Mouse (Mus musculus): ENCODE results near the gene Kif3b. TPM values are rescaled to one million over a fixed set of nuclear protein-coding genes. Genes with fewer than 3 reads are reported as not detected.

Gene Kif3b
- polyA plus RNA-seq, 2 experiments: 1.8 to 2.5 TPM

- no peak overlapping the region for H3K27ac ChIP-seq
- ATAC-seq (ENCODE audit: insufficient read depth): no peak
- peaks cover 0 to 4% of the 10 kb centered on the region in 2 experiments; a peak in 1 of 4 replicates for H3K4me1 ChIP-seq (replicated peaks; ENCODE audit: control insufficient read depth in 2 of 2, insufficient read depth in 2 of 2, low read length in 1 of 2)
- H3K27me3 ChIP-seq (ENCODE audit: control insufficient read depth, insufficient read depth, low read length): no peaks in the 10 kb centered on the region
- no peak overlapping the region for H3K4me3 ChIP-seq (ENCODE audit: insufficient read depth in 1 of 2, low read depth in 2 of 2, low read length in 2 of 2)
- no peaks in the 10 kb centered on the region for H3K9me3 ChIP-seq (ENCODE audit: control insufficient read depth, low read length)
- no peak for DNase-seq (ENCODE audit: low read depth in 3 of 3, low spot score in 3 of 3)
- H3K36me3 ChIP-seq (replicated peaks; ENCODE audit: control insufficient read depth, insufficient read depth, low read depth): no peaks in the 10 kb centered on the region
- H3K4me2 ChIP-seq (ENCODE audit: low read depth): no peak overlapping the region
- 80% methylated on average over 6 of the region's 6 CpGs for WGBS (ENCODE audit: insufficient replicate concordance)
- TF ChIP-seq CTCF (IDR thresholded peaks at IDR 0.05; ENCODE audit: low read depth) (no peak), EP300 (IDR thresholded peaks at IDR 0.05; ENCODE audit: low read depth) (no peak)
- H3K9ac ChIP-seq (replicated peaks): no peak overlapping the region
Measured at GRCm38 (mm10) chr2:153283919-153284318, 7.3 kb upstream of the Kif3b start.

DNA sequence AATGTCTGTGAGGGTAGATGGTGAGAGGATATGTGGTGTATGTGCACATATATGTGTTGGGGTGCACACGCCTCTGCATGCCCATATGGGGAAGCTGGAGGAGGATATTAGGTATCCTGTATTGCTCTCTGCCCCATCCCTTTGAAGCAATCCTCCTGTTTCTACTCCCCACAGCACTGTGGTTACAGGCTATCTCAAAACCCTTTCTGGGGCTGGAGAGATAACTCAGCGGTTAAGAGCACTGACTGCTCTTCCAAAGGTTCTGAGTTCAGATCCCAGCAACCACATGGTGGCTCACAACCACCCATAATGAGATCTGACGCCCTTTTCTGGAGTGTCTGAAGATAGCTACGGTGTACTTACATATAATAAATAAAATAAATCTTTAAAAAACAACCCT lies 4.7 kb upstream of the Kif3b start:
- no peak overlapping the region for H3K9ac ChIP-seq (replicated peaks)
- WGBS (ENCODE audit: insufficient replicate concordance): 31% methylated on average over 4 of the region's 4 CpGs
- TF ChIP-seq CTCF (IDR thresholded peaks at IDR 0.05; ENCODE audit: low read depth) (no peak), EP300 (IDR thresholded peaks at IDR 0.05; ENCODE audit: low read depth) (no peak)
- no peaks in the 10 kb centered on the region for H3K27me3 ChIP-seq (ENCODE audit: control insufficient read depth, insufficient read depth, low read length)
- no peak overlapping the region for H3K27ac ChIP-seq
- no peak overlapping the region for H3K4me3 ChIP-seq (ENCODE audit: insufficient read depth in 1 of 2, low read depth in 2 of 2, low read length in 2 of 2)
- H3K9me3 ChIP-seq (ENCODE audit: control insufficient read depth, low read length): no peaks in the 10 kb centered on the region
- ATAC-seq (ENCODE audit: insufficient read depth) (no peak), DNase-seq (ENCODE audit: low read depth in 3 of 3, low spot score in 3 of 3) (no peak)
- peaks cover 0 to 8% of the 10 kb centered on the region in 2 experiments; a peak in 1 of 4 replicates for H3K4me1 ChIP-seq (replicated peaks; ENCODE audit: control insufficient read depth in 2 of 2, insufficient read depth in 2 of 2, low read length in 1 of 2)
- no peaks in the 10 kb centered on the region for H3K36me3 ChIP-seq (replicated peaks; ENCODE audit: control insufficient read depth, insufficient read depth, low read depth)
- no peak overlapping the region for H3K4me2 ChIP-seq (ENCODE audit: low read depth)

DNA sequence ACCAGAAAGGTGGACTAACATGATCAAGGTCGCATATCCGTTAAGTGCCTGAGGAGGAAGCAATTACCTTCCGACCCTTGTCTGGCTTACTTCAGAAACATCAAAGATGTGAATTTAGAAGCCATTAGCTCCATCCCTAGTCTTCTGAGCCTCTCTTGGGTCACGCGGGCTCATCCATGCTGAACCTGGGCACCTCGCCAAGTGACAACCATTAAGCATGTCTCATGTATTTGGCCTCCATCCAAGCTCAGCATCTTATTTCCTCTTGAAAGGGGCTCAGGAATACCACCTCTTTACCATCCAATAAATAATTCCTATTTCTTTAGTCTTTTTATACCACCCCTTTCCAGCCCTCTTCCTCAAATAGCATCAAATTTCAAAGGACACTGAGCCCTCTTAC lies 3.4 kb upstream of the Kif3b start:
- Histone ChIP-seq H3K4me2 (ENCODE audit: low read depth) (no peak overlapping the region), H3K27me3 (ENCODE audit: control insufficient read depth, insufficient read depth, low read length) (no peaks in the 10 kb centered on the region), H3K4me1 (replicated peaks; ENCODE audit: control insufficient read depth in 2 of 2, insufficient read depth in 2 of 2, low read length in 1 of 2) (peaks cover 9 to 20% of the 10 kb centered on the region in 2 experiments; a peak in 3 of 4 replicates), H3K36me3 (replicated peaks; ENCODE audit: control insufficient read depth, insufficient read depth, low read depth) (no peaks in the 10 kb centered on the region), H3K9me3 (ENCODE audit: control insufficient read depth, low read length) (no peaks in the 10 kb centered on the region), H3K27ac (no peak overlapping the region), H3K4me3 (ENCODE audit: insufficient read depth in 1 of 2, low read depth in 2 of 2, low read length in 2 of 2) (no peak overlapping the region), H3K9ac (replicated peaks) (no peak overlapping the region)
- TF ChIP-seq CTCF (IDR thresholded peaks at IDR 0.05; ENCODE audit: low read depth) (no peak), EP300 (IDR thresholded peaks at IDR 0.05; ENCODE audit: low read depth) (no peak)
- 72% methylated on average over 6 of the region's 6 CpGs for WGBS (ENCODE audit: insufficient replicate concordance)
- no peak for ATAC-seq (ENCODE audit: insufficient read depth)
- no peak for DNase-seq (ENCODE audit: low read depth in 3 of 3, low spot score in 3 of 3)

- Histone ChIP-seq H3K9me3 (ENCODE audit: control insufficient read depth, low read length) (no peaks in the 10 kb centered on the region), H3K9ac (replicated peaks) (no peak overlapping the region), H3K36me3 (replicated peaks; ENCODE audit: control insufficient read depth, insufficient read depth, low read depth) (no peaks in the 10 kb centered on the region), H3K4me3 (ENCODE audit: insufficient read depth in 1 of 2, low read depth in 2 of 2, low read length in 2 of 2) (peak overlapping the region; percentile 83 to 91; a peak in 3 of 4 replicates), H3K27me3 (ENCODE audit: control insufficient read depth, insufficient read depth, low read length) (no peaks in the 10 kb centered on the region), H3K27ac (no peak overlapping the region), H3K4me2 (ENCODE audit: low read depth) (peak overlapping the region; percentile 82), H3K4me1 (replicated peaks; ENCODE audit: control insufficient read depth in 2 of 2, insufficient read depth in 2 of 2, low read length in 1 of 2) (peaks cover 9 to 16% of the 10 kb centered on the region in 2 experiments; a peak in 3 of 4 replicates)
- DNase-seq (ENCODE audit: low read depth in 3 of 3, low spot score in 3 of 3) (peak; percentile 39 to 66 (median 47)), ATAC-seq (ENCODE audit: insufficient read depth) (peak; percentile 50)
- no peak for TF ChIP-seq CTCF (IDR thresholded peaks at IDR 0.05; ENCODE audit: low read depth)
- 0 out of 2 replicates have a peak, but pooled peaks have one; percentile 28 for TF ChIP-seq EP300 (IDR thresholded peaks at IDR 0.05; ENCODE audit: low read depth)
- 17% methylated on average over 7 of the region's 7 CpGs for WGBS (ENCODE audit: insufficient replicate concordance)
Measured at GRCm38 (mm10) chr2:153292305-153292861, 1.2 kb downstream of the Kif3b start.

DNA sequence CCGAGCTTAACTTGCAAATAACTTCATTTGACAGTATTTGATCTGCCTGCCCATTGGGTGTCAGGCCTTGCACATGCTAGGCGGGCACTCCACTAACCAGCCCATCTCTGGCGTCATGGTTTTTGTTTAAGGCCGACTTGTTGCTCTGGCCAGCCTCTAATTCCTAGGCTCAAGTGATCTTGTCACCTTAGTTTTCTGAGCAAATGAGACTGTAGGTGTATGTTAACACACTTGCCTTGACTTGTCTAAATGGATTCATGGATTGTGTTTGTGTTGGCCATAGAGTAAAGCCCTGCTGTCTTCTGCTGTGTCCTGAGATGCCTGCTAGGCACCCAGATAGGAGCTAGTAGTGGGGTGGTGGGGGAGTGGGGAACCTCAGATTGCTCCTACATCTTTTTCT lies 4.0 kb downstream of the Kif3b start:
- WGBS (ENCODE audit: insufficient replicate concordance): 78% methylated on average over 4 of the region's 4 CpGs
- Histone ChIP-seq H3K4me3 (ENCODE audit: insufficient read depth in 1 of 2, low read depth in 2 of 2, low read length in 2 of 2) (no peak overlapping the region), H3K4me2 (ENCODE audit: low read depth) (no peak overlapping the region), H3K36me3 (replicated peaks; ENCODE audit: control insufficient read depth, insufficient read depth, low read depth) (no peaks in the 10 kb centered on the region), H3K9ac (replicated peaks) (no peak overlapping the region), H3K27ac (no peak overlapping the region), H3K4me1 (replicated peaks; ENCODE audit: control insufficient read depth in 2 of 2, insufficient read depth in 2 of 2, low read length in 1 of 2) (peaks cover 9 to 26% of the 10 kb centered on the region in 2 experiments; a peak in 3 of 4 replicates), H3K27me3 (ENCODE audit: control insufficient read depth, insufficient read depth, low read length) (no peaks in the 10 kb centered on the region), H3K9me3 (ENCODE audit: control insufficient read depth, low read length) (no peaks in the 10 kb centered on the region)
- TF ChIP-seq EP300 (IDR thresholded peaks at IDR 0.05; ENCODE audit: low read depth) (no peak), CTCF (IDR thresholded peaks at IDR 0.05; ENCODE audit: low read depth) (no peak)
- DNase-seq (ENCODE audit: low read depth in 3 of 3, low spot score in 3 of 3): no peak
- no peak for ATAC-seq (ENCODE audit: insufficient read depth)
